Mouse (Mus musculus) T-helper 2 cell (primary cell): ENCODE results near the gene Islr2.
"Not testable (repeated sequence)": the region's sequence is repeated elsewhere in the genome, so short reads cannot be mapped to it uniquely, and the experiment has no call there.

Source experiments
- in situ Hi-C: fragments of 300-600 bp; cut with MboI, MseI; formaldehyde crosslinking; loops from one replicate; pipeline ENCODE4 v1.15.1; 2025; ENCODE audit warnings: high pct_unique_total_duplicates

Islr2 gene

DNA sequence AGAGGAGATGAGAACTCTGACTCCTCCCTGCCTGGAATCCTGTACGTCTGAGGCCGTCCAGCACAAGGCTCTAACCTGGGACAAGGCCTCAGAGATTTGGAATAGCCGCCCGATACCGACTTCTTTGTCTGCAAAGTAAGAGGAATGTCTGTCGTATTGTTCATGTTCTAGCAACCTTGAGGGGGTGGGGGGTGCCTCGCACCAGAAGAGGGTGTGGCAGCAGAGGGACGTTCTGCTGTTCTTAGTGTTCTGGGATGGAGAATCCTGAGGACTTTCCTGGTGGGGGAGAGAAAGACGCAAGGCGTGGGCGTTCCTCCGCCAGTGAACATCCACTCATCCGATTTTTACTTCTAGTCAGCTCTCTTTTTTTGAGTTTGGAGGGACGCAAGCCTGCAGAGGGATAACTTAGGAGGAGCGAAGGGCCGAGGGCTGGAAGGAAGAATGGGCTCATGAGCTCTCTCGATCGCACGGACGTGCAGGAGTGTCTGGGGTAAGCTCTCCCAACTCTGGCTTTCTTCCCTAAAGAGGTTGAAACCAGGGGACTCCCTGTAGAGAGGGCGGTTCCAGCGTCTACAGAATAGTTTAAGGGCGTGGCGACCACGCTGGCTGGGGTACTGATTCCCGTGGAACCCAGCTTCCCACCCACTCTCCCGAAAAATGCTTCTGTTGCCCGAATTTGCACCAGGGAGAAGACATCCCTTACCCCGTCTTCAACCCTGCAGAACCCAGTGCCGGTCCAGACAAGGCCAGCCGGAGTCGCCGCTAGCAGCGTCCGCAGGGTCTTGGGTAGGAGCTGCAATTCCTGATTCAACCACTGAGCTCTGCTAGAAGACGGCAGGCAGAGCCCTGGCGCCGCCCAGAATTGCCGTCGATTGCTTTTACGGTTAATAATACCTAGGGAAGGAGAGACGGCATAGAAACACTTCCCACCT lies at the start of gene Islr2, which contains the start of gene Islr:
TSS of gene Islr2 (minus strand) at position 804 of the 932 bp plus-strand sequence.
TSS of gene Islr (minus strand) at position 791 of the 932 bp plus-strand sequence.
- in situ Hi-C loops: no loop called here

DNA sequence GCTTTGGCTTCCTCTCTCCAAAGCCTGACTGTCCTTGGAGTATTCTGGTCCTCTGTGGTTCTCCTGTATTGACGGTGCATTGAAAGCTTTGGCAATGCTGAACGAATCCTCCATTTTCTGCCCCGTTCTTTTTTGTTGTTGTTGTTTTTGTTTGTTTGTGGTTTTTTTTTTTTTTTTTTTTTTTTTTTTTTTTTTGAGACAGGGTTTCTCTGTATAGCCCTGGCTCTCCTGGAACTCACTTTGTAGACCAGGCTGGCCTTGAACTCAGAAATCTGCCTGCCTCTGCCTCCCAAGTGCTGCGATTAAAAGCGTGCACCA lies 49.6 kb upstream of the Islr2 start:
- in situ Hi-C loops: not testable (repeated sequence)

DNA sequence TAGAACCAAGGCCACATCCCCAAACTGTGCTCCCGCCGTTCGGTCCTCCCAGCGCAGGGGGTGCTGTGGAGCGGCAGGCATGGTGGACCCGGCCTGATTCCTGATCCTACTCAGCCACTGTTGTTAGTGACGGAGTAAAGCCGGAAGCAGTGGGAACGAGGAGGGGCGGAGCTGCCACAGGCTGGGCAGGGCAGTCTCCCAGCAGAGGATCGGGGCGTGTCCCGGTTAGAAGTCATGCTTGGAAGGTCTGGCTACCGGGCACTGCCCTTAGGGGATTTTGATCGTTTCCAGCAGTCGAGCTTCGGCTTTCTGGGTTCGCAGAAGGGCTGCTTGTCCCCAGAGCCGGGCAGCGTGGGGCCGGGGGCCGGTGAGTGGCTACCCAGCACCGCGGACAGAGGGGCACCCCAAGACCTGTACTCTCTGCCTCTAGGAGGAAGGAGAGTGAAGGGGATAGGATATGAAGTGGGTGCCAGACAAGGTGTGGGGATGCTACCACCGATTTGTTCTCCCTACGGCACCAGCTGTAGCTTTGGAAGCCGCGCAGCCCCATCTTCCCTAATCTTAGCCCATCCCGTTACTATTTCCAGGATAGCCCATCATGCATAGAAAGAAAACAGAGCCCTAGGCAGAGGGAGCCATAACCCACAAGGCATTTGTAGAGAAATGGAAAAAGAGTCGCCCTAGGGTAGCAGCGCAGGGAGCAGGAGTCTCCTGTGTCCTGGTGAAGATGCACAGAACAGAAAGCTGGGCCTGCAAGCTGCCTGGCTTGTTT lies 49.1 kb upstream of the Islr2 start, which contains the start of gene Stoml1:
TSS of gene Stoml1 (plus strand) at position 132 of the 772 bp plus-strand sequence.
- in situ Hi-C loops: no loop called here

DNA sequence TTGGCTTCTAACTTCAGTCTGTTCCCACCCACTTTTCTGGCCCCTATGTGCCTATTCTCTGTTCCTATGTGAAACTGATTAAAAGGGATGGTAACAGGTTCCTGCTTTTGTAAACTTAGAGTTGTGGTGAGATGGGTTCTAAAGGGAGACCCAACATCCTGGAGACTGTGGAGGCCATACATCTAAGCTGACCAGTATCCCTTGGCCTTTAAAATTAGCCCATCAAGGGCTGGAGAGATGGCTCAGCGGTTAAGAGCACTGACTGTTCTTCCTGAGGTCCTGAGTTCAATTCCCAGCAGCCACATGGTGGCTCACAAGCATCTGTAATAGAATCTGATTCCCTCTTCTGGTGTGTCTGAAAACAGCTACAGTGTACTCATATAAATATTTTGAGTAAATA lies 46.6 kb upstream of the Islr2 start:
- in situ Hi-C loops: not testable (repeated sequence)

DNA sequence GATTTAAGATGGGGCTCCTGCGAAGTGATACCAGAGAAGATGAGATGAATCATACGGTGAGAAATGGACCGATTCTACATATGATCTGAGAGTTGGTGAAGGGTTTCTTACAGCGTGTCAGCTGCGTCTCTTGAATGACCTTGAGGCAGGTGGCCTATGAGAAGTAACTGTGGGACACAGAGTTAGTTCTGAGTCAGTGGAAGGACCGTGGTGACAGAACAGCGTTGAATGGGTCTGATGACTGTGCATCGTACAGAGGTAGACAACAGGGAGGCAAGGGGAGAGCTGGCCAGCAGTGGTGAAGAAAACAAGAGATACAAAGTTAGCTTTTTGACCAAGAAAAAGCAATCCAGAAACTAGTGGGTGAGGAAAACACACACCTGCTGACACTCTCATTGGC lies 46.2 kb upstream of the Islr2 start:
- in situ Hi-C loops: no loop called here

DNA sequence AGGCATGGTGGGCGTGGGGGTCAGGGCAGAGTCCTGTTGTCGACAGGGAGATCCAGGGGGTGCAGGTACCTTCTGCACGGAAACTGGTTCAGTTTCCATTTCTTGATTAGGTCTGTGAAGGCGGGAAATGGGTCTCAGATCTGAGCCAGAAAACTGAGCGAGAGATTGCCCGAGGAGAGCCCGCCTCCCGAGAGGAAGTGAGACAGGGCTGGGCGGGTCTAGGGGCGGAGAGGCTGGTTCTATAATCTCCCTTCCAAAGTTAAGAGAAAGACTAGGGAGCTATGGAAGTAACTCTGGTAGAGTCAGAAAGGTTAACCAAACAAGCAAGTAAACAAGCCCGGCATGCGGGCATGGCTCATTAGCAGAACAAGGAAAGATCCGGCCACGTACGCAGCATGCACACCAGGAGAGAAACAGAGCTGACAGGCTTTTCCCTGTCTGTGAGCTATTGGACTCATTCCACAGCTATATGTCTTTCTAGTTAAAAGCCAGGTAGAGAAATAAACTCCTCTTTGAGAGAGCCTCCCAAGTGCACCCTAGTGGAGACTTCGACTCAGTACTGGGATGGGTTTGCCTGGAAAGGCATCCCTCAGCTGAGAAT lies 45.6 kb upstream of the Islr2 start, which contains the start of gene Pml:
TSS of gene Pml (minus strand) at position 195 of the 601 bp plus-strand sequence.
- in situ Hi-C loops: no loop called here

DNA sequence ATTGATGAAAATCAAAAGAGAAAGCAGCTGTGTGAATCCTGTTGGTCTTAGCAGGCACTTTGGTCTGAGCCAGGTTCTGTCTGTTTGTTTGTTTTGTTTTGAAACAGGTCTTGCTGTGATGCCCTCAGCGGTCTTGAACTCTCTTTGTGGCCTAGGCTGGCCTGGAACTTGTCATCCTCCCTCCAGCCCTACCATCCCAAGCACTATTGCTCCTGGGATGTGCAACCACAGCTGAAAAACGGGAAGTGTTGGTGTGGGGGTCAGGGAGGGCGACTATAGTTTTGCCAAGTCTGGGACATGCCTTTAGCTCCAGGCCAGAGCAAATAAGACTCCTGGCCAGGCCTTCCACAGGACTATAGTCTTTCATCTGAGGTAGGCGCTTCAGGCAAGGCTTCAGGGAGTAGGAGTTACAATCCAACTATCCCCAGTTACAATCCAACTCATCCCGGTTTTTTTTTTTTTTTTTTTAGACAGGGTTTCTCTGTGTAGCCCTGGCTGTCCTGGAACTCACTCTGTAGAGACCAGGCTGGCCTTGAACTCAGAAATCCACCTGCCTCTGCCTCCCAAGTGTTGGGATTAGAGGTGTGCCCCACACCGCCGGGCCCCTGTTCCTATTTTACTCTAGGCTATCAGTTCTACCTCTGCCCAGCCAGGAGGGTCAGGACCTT lies 44.8 kb upstream of the Islr2 start:
- in situ Hi-C loops: no loop called here

DNA sequence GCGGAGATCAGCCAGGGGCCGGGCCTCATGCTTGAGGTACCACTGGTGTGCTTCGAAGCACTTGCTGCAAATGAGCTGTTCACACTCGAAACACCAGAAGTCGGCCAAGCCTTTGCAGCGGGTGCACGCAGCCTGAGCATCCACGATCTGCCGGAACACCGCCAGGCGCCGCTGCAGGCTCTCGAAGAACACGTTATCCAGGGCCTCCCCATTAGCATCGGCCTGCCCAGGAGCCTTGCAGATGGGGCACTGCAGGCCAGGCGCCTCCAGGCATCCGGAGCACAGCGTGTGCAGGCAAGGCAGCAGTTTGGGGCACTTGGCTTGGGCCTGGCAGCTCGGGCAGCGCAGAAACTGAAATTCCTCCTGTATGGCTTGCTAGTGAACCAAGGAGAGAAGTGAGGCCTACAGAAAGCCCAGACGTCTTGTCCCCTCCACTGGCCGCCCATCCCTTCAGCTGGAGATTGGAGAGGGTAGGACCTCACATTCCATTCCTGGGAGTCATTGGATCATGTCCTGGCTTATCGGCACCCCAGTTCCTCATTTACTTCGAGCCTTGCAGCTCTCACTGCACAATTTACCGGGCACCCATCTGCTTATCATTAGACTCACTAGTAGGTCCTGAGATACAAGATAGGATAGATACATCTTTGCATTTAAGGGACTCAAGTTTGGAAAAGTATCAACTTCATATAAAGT lies 43.1 kb upstream of the Islr2 start:
- in situ Hi-C loops: no loop called here

DNA sequence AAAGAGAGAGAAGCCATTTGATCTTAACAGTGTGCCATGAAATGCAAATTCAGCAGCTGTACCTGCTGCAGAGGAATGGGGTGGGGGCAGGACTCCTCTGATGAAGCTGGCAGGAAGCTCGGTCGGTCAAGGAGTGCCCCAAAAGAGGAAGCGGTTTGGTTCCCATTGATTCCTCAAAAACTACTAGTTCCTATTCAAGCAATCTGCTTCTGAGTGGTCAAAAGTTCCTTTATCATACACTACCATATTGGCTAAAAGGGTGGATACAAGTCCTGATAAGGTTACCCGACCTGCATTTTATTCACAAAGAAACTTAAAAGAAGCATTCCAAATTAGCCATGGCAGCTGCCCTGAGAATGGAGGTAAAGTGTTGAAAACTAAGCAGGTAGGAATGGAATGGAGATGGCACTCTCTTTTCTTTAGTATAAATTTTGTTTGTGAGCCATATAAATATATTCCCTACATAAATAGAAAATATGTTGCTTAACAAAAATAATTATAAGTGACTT lies 42.0 kb upstream of the Islr2 start:
- in situ Hi-C loops: no loop called here

DNA sequence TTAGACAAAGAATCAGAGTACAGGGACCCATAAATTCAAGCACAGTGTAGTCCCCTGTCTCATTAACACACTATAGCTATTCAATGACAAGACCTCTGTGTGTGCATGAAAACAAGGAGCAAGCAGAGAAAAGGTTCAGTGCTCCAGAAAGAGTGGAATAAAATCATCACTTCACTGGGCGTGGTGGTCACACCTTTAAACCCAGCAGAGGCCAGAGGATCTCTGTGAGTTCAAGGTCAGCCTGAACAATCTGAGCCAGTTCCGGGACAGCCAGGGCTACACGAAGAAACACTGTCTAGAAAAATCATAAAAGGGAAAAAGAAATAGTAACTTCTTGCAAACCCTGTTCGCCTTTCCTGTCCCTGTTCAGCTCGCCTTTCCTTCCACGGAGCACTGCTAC lies 39.6 kb upstream of the Islr2 start:
- in situ Hi-C loops: no loop called here

DNA sequence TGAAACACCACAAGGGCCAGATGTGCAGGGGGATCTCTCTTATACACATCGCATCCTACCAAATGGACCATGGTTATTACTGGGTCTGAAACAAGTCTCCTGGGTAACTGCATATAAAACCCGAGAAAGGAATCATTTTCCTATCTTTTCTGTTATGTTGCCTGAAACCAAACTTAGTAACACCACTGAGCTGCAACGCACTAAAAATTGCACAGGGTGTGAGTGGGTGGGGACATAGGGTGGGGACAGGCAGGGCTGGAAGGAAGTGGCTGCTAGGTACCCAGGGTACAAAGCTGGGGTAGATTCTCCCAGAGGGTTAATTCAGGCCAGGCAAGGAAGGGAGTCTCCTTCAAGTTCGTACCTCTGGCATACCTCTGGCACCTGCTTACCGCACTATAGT lies 38.6 kb upstream of the Islr2 start:
- in situ Hi-C loops: no loop called here

DNA sequence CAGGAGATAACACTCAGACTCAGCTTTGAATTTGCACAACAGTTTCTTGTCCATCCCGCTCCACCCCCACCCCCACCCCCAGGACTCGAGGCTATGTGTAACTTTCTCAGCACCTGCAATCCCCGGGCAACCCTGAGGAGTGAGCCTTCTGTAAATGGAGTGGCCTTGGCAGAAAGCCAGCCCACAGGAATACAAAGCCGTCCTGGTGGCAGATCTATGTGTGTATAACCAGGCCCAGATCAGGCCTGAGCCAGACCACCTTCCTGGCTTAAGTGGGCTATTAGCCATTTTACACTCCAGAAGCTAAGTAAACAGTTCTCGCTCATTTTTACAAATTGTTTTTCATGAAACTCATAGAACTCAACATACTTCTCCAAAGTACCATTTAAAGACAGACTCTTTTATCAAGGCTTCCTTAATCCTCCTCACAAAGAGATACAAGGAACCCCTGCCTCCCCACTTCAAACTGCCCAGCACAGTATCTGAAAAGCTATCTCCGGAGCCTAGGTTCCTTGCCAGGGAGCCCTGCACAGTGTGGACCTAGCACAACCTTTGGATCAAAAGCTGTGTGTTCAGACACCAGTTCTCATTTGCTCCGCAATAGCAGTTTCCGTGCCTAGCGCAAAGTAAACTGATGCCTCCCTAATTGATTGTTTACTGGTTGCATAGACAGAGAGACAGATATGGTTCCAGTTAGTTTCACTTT lies 37.8 kb upstream of the Islr2 start:
- in situ Hi-C loops: no loop called here

DNA sequence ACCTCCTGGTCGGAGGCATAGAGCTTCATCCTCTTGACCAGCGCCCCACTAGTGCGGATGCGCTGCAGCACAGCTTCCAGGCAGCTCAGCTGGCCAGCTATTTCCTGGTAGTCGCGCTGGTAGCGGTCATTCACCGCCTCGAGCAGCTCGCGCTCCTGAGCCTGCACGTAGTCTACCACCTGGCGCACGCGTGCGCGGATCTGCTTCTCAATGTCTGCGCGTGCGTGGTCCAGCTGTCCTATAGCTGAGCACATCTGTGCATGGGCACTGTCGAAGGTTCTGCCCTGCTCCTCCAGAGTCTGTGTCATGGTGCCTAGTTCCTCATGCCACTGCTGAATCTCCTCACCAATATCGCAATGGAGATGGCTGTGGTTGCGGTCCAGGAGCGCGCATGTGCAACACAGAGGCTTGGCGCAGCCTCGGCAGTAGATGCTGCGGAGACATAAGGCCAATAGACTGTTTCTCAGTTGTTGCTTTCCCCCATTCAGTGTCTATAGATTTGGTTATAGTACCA lies 30.4 kb upstream of the Islr2 start:
- in situ Hi-C loops: loop anchor here (5.0 kb wide), 1 partner anchor 48 kb away; no protein-coding TSS in a partner anchor

DNA sequence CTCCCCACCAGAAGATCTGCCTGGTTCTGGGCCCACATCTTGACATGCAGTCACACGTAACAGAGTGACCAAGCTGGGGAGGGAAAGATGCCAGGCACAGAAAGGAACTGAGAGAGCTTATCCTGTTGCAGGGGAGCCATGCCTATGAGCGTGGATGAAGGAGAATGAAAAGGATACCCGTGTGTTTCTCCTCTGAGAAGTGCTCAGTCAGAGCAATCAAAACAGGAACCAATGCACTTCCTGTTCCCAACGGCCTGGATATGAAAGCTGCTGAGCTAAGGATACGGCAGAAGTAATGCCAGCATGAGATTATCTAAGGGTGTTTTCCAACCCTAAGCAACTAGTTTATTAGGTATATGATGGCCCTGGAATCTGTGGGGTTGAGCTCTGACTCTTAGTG lies 28.3 kb upstream of the Islr2 start:
- in situ Hi-C loops: loop anchor here (5.0 kb wide), 1 partner anchor 50 kb away; no protein-coding TSS in a partner anchor

DNA sequence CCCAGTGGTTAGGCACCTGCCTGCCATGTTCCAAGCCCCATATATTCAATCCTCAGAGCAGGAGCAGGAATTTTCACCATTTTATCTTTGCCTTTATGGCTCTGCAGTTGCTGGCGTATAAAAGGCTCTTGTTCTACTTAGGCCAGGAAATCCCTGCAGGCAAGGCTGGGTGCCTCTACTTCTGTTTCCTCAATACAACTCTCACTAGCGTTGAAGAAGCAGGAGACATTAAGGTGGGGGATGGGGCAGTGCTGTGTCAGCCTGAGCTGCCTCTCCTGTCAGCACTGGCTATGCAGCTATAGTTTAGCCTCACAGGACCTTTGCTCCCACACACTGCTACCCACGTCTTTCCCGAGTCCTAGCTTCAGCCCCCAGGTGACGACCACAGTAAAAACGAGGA lies 27.6 kb upstream of the Islr2 start:
- in situ Hi-C loops: loop anchor here (5.0 kb wide), 1 partner anchor 51 kb away; no protein-coding TSS in a partner anchor

DNA sequence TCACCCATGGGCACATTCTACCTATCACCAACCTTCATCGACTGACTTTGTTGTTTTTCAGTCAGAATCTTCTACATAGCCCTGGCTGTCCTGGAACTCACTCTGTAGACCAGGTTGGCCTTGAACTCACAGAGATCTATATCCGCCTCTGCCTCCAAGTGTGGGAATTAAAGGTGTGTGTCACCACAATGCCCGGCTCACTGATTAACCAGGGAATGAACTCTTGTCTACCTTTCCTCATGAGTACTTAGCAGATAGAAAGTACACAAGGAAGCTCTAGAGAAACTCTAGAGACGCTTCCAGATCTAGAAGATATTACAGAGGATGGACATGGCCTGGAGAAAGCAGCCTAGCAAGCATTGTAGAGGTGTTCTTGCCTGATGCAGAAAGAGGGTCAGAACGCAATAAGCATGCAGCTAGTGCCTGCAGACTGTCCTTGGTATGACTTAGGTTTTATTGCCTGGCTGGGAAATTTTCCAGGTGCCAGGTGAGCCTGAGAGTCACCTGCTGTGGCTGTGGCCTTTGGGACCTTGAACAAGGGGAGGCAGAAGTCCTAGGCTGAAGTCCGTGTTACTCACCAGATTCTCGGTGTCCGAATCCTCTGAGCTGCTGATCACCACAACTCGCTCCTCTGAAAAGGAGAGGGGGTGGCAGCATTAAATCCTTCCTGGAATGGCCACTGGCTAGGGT lies 24.8 kb upstream of the Islr2 start:
- in situ Hi-C loops: no loop called here

DNA sequence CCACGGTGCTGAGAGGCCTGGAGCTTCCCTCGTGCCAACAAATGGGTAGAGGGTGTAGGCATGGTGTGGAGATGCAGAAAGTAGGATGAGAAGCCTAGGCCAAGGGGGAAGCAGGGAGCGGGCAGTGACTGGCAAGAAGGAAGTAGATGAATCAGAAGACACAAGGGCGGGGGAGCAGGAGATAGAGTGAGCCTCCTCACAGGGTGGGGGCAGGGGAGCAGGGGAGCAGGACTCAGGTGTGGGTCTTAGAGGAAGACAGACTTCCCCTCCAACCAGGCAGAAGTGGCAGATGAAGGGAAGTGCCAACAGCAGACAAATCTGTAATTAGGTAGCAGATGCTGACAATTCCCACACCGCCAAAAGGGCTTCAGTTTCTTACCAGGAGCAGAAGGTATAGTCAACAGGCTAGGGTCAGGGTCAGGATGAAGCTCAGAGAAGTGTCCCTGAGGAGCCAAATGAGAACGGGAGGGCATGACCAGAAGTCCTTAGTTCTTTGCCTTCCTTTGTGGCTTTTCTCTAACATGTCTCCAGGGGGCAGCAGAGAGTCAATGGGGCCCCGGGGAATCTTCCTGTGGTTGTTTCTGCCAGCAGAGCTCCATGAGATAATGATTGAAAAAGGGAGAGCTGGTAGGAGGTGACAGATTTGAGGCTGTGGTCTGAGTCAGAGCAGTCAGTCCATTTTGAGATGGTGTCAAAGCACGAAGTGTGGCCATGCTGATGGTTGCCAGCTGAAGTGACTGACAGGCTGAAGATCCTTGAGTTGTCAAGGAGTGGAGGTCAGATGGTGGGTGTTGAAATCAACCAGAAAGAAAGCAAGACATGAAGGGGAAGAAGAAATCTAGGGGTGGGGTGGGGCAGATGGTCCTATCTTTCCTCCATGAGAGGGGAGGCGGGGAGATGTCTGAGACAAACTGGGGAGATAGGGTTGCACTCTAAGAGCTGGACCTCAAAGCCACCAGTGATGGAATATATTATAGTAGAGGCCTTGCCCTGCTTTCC lies 22.1 kb upstream of the Islr2 start:
- in situ Hi-C loops: no loop called here

DNA sequence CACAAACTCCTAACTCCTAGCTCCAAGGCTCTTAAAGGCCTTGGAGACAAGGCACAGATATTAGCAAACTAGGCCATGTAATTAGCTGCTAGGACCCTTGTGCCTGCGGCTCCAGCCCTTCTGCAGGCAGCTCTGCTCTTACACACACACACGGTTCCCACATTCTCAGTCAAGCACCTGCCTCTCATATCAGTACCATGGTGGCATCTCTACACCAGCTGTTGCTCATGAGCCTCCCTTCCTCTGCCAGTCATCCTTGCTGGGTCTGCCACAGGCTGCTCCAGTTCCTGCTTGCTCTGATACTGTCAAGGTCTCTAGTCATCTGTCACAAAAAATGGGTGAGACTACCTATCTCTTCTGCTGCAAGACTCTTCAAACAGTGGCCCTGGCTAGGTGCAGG lies 20.2 kb upstream of the Islr2 start:
- in situ Hi-C loops: no loop called here
